Mouse (Mus musculus): ENCODE data around the gene Fmod. TPM values are rescaled to one million over a fixed set of nuclear protein-coding genes. Genes with fewer than 3 reads are reported as not detected.

Gene Fmod
- polyA plus RNA-seq, 1 experiment from 2014 or later = 7.2 TPM

- H3K4me3 ChIP-seq (ENCODE audit: low read depth, low read length) = no peak overlapping the region
- no peaks in the 10 kb centered on the region for H3K9me3 ChIP-seq (ENCODE audit: control insufficient read depth, low read depth, low read length)
- peak overlapping the region; percentile 98 for H3K27ac ChIP-seq (ENCODE audit: low read length)
- H3K4me1 ChIP-seq (ENCODE audit: control insufficient read depth, insufficient read depth, low read length) = peaks cover 83% of the 10 kb centered on the region
- 49% methylated on average over 4 of the region's 4 CpGs for WGBS
- H3K9ac ChIP-seq (replicated peaks; ENCODE audit: low read depth, low read length) = no peak overlapping the region
- H3K27me3 ChIP-seq (ENCODE audit: control insufficient read depth, insufficient read depth, low read length) = no peaks in the 10 kb centered on the region
- no peaks in the 10 kb centered on the region for H3K36me3 ChIP-seq (ENCODE audit: control insufficient read depth, insufficient read depth, low read length)
- no peak for ATAC-seq (ENCODE audit: insufficient number of reproducible peaks, insufficient read depth, low FRiP score, low read depth)
- no peak overlapping the region for H3K4me2 ChIP-seq (replicated peaks; ENCODE audit: low read depth, low read length)
Observed at GRCm38 (mm10) chr1:134065241-134065809, 28.3 kb downstream of the Fmod start.

GRCm38 (mm10) chr1:134066554-134066953 lies 29.5 kb downstream of the Fmod start:
- no peak overlapping the region for H3K9ac ChIP-seq (replicated peaks; ENCODE audit: low read depth, low read length)
- H3K36me3 ChIP-seq (ENCODE audit: control insufficient read depth, insufficient read depth, low read length) = no peaks in the 10 kb centered on the region
- no peak overlapping the region for H3K4me2 ChIP-seq (replicated peaks; ENCODE audit: low read depth, low read length)
- H3K27ac ChIP-seq (ENCODE audit: low read length) = peak overlapping the region; percentile 89
- peaks cover 84% of the 10 kb centered on the region for H3K4me1 ChIP-seq (ENCODE audit: control insufficient read depth, insufficient read depth, low read length)
- H3K4me3 ChIP-seq (ENCODE audit: low read depth, low read length) = no peak overlapping the region
- no peaks in the 10 kb centered on the region for H3K27me3 ChIP-seq (ENCODE audit: control insufficient read depth, insufficient read depth, low read length)
- no peaks in the 10 kb centered on the region for H3K9me3 ChIP-seq (ENCODE audit: control insufficient read depth, low read depth, low read length)
- ATAC-seq (ENCODE audit: insufficient number of reproducible peaks, insufficient read depth, low FRiP score, low read depth) = no peak
- 47% methylated on average over 3 of the region's 3 CpGs for WGBS

- H3K9ac ChIP-seq (replicated peaks; ENCODE audit: low read depth, low read length) = no peak overlapping the region
- peak; percentile 85 for ATAC-seq (ENCODE audit: insufficient number of reproducible peaks, insufficient read depth, low FRiP score, low read depth)
- H3K27ac ChIP-seq (ENCODE audit: low read length) = peak overlapping the region; percentile 89
- H3K4me2 ChIP-seq (replicated peaks; ENCODE audit: low read depth, low read length) = 0 out of 2 replicates have a peak overlapping the region, but pooled peaks have one; percentile 3
- no peak overlapping the region for H3K4me3 ChIP-seq (ENCODE audit: low read depth, low read length)
- H3K9me3 ChIP-seq (ENCODE audit: control insufficient read depth, low read depth, low read length) = no peaks in the 10 kb centered on the region
- H3K4me1 ChIP-seq (ENCODE audit: control insufficient read depth, insufficient read depth, low read length) = peaks cover 80% of the 10 kb centered on the region
- H3K27me3 ChIP-seq (ENCODE audit: control insufficient read depth, insufficient read depth, low read length) = no peaks in the 10 kb centered on the region
- H3K36me3 ChIP-seq (ENCODE audit: control insufficient read depth, insufficient read depth, low read length) = no peaks in the 10 kb centered on the region
- 3% methylated on average over 8 of the region's 8 CpGs for WGBS
Observed at GRCm38 (mm10) chr1:134067143-134067619, 30.1 kb downstream of the Fmod start.

- ATAC-seq (ENCODE audit: insufficient number of reproducible peaks, insufficient read depth, low FRiP score, low read depth) = peak; percentile 46; the same call in 1 of the 2 replicates
- Histone ChIP-seq H3K9me3 (ENCODE audit: control insufficient read depth, low read depth, low read length) (no peaks in the 10 kb centered on the region), H3K27me3 (ENCODE audit: control insufficient read depth, insufficient read depth, low read length) (no peaks in the 10 kb centered on the region), H3K4me1 (ENCODE audit: control insufficient read depth, insufficient read depth, low read length) (peaks cover 62% of the 10 kb centered on the region), H3K9ac (replicated peaks; ENCODE audit: low read depth, low read length) (no peak overlapping the region), H3K4me3 (ENCODE audit: low read depth, low read length) (no peak overlapping the region), H3K27ac (ENCODE audit: low read length) (peak overlapping the region; percentile 85), H3K4me2 (replicated peaks; ENCODE audit: low read depth, low read length) (peak overlapping the region; percentile 24), H3K36me3 (ENCODE audit: control insufficient read depth, insufficient read depth, low read length) (no peaks in the 10 kb centered on the region)
- 55% methylated on average over 8 of the region's 8 CpGs for WGBS
Observed at GRCm38 (mm10) chr1:134070099-134070669, 33.1 kb downstream of the Fmod start.

GRCm38 (mm10) chr1:134071411-134072018 lies 34.5 kb downstream of the Fmod start:
- peaks cover 54% of the 10 kb centered on the region for H3K4me1 ChIP-seq (ENCODE audit: control insufficient read depth, insufficient read depth, low read length)
- H3K27me3 ChIP-seq (ENCODE audit: control insufficient read depth, insufficient read depth, low read length) = no peaks in the 10 kb centered on the region
- H3K4me2 ChIP-seq (replicated peaks; ENCODE audit: low read depth, low read length) = no peak overlapping the region
- 35% methylated on average over 10 of the region's 10 CpGs for WGBS
- H3K27ac ChIP-seq (ENCODE audit: low read length) = peak overlapping the region; percentile 85
- H3K4me3 ChIP-seq (ENCODE audit: low read depth, low read length) = no peak overlapping the region
- peaks cover 5% of the 10 kb centered on the region; the same call in 1 of the 2 replicates for H3K36me3 ChIP-seq (ENCODE audit: control insufficient read depth, insufficient read depth, low read length)
- ATAC-seq (ENCODE audit: insufficient number of reproducible peaks, insufficient read depth, low FRiP score, low read depth) = no peak
- H3K9ac ChIP-seq (replicated peaks; ENCODE audit: low read depth, low read length) = no peak overlapping the region
- no peaks in the 10 kb centered on the region for H3K9me3 ChIP-seq (ENCODE audit: control insufficient read depth, low read depth, low read length)

GRCm38 (mm10) chr1:134073061-134073564 lies 36.1 kb downstream of the Fmod start:
- ATAC-seq (ENCODE audit: insufficient number of reproducible peaks, insufficient read depth, low FRiP score, low read depth) = peak; percentile 29; the same call in 1 of the 2 replicates
- 83% methylated on average over 6 of the region's 6 CpGs for WGBS
- H3K4me1 ChIP-seq (ENCODE audit: control insufficient read depth, insufficient read depth, low read length) = peaks cover 48% of the 10 kb centered on the region
- peaks cover 9% of the 10 kb centered on the region; the same call in 1 of the 2 replicates for H3K36me3 ChIP-seq (ENCODE audit: control insufficient read depth, insufficient read depth, low read length)
- no peak overlapping the region for H3K9ac ChIP-seq (replicated peaks; ENCODE audit: low read depth, low read length)
- no peak overlapping the region for H3K27ac ChIP-seq (ENCODE audit: low read length)
- no peak overlapping the region for H3K4me3 ChIP-seq (ENCODE audit: low read depth, low read length)
- H3K4me2 ChIP-seq (replicated peaks; ENCODE audit: low read depth, low read length) = no peak overlapping the region
- H3K9me3 ChIP-seq (ENCODE audit: control insufficient read depth, low read depth, low read length) = no peaks in the 10 kb centered on the region
- H3K27me3 ChIP-seq (ENCODE audit: control insufficient read depth, insufficient read depth, low read length) = no peaks in the 10 kb centered on the region

- WGBS = 62% methylated on average over 1 of the region's 1 CpGs
- ATAC-seq (ENCODE audit: insufficient number of reproducible peaks, insufficient read depth, low FRiP score, low read depth) = no peak
- H3K4me1 ChIP-seq (ENCODE audit: control insufficient read depth, insufficient read depth, low read length) = peaks cover 49% of the 10 kb centered on the region
- H3K4me3 ChIP-seq (ENCODE audit: low read depth, low read length) = no peak overlapping the region
- no peaks in the 10 kb centered on the region for H3K9me3 ChIP-seq (ENCODE audit: control insufficient read depth, low read depth, low read length)
- H3K27me3 ChIP-seq (ENCODE audit: control insufficient read depth, insufficient read depth, low read length) = no peaks in the 10 kb centered on the region
- no peak overlapping the region for H3K4me2 ChIP-seq (replicated peaks; ENCODE audit: low read depth, low read length)
- H3K27ac ChIP-seq (ENCODE audit: low read length) = no peak overlapping the region
- H3K36me3 ChIP-seq (ENCODE audit: control insufficient read depth, insufficient read depth, low read length) = peaks cover 9% of the 10 kb centered on the region; the same call in 1 of the 2 replicates
- no peak overlapping the region for H3K9ac ChIP-seq (replicated peaks; ENCODE audit: low read depth, low read length)
Observed at GRCm38 (mm10) chr1:134073658-134074057, 36.6 kb downstream of the Fmod start.

GRCm38 (mm10) chr1:134074184-134074583 lies 37.1 kb downstream of the Fmod start:
- Histone ChIP-seq H3K4me2 (replicated peaks; ENCODE audit: low read depth, low read length) (no peak overlapping the region), H3K4me1 (ENCODE audit: control insufficient read depth, insufficient read depth, low read length) (peaks cover 48% of the 10 kb centered on the region), H3K27me3 (ENCODE audit: control insufficient read depth, insufficient read depth, low read length) (no peaks in the 10 kb centered on the region), H3K27ac (ENCODE audit: low read length) (no peak overlapping the region), H3K9ac (replicated peaks; ENCODE audit: low read depth, low read length) (no peak overlapping the region), H3K4me3 (ENCODE audit: low read depth, low read length) (no peak overlapping the region), H3K9me3 (ENCODE audit: control insufficient read depth, low read depth, low read length) (no peaks in the 10 kb centered on the region), H3K36me3 (ENCODE audit: control insufficient read depth, insufficient read depth, low read length) (peaks cover 9% of the 10 kb centered on the region; the same call in 1 of the 2 replicates)
- 63% methylated on average over 3 of the region's 3 CpGs for WGBS
- ATAC-seq (ENCODE audit: insufficient number of reproducible peaks, insufficient read depth, low FRiP score, low read depth) = no peak

Data from stomach, embryonic 14.5 days (tissue).